Mouse (Mus musculus) right cerebral cortex, postnatal 25 days (tissue): Measurements from ENCODE around the gene Bad.

Source experiments
- DNase-seq: peaks from one replicate; pipeline ENCODE4 v3.0.0; 2022

Bad gene

DNA sequence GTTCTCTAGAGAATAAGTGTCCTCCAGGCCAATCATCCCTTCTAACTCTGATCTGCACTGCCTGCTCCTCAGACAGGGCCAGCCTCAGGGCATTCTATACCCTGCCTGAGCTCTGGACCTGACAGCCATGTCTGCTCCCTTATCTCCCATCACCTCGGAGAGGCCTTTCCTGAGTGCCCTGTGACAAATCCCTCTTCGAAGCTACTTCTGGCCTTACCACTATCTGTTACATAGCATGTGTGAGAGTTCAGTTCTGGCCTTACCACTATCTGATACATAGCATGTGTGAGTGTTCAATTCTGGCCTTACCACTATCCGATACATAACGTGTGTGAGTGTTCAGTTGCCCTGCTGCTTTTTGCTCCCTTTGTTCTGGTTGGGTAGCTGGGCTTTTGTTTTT lies 26.4 kb upstream of the Bad start:
- DNase-seq: peak; percentile 2

DNA sequence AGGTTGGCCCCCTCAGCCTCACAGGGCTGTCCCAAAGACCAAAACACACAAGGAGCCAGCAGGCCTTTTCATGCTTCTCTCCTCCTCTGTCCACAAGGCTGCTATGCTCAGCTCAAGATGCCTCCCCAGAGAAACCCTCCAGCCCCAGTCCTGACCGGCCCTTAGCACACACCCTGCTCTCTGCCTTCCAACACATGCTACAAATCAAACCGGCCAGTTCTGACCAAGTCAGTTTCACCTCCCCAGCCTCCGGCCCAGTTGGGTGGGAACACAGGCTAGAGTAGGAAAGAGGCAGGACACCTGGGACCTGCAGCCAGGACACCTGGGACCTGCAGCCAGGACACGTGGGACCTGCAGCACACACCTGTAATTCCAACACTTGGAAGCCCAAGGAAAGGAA lies 25.2 kb upstream of the Bad start:
- no peak for DNase-seq

DNA sequence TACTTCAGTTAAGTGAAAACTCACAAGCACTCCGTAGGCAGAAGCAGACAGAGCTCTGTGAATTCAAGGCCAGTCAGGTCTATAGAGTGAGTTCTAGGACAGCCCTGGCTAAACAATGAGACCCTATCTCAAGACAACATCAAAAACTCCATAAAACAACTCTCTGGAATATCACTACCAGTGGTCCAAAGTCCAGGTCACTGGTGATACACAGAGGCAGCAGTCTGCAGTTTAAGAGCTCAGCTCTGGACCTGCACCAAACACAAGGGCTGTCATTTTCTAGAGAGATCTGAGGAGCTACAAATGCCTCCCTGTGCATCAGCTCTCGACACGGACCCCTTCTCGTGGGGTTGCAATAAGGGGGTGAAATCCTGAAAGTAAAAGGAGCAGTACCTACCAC lies 23.3 kb upstream of the Bad start:
- no peak for DNase-seq

DNA sequence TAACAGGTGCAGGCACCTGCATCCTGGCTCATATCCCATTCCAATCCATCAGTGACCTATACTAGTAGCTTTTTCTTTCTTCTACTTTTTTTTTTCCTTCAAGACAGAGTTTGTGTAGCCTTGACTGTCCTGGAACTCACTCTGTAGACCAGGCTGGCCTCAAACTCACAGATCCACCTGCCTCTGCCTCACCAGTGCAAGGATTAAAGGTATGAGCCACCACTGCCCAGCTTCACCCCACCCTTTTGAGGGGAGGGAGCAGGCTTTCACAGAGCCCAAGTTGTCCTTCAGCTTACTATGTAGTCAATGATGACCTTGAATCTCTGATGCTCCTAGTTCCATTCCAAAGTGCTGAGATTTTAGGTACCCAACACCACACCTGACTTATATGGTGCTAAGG lies 22.2 kb upstream of the Bad start:
- no peak for DNase-seq

DNA sequence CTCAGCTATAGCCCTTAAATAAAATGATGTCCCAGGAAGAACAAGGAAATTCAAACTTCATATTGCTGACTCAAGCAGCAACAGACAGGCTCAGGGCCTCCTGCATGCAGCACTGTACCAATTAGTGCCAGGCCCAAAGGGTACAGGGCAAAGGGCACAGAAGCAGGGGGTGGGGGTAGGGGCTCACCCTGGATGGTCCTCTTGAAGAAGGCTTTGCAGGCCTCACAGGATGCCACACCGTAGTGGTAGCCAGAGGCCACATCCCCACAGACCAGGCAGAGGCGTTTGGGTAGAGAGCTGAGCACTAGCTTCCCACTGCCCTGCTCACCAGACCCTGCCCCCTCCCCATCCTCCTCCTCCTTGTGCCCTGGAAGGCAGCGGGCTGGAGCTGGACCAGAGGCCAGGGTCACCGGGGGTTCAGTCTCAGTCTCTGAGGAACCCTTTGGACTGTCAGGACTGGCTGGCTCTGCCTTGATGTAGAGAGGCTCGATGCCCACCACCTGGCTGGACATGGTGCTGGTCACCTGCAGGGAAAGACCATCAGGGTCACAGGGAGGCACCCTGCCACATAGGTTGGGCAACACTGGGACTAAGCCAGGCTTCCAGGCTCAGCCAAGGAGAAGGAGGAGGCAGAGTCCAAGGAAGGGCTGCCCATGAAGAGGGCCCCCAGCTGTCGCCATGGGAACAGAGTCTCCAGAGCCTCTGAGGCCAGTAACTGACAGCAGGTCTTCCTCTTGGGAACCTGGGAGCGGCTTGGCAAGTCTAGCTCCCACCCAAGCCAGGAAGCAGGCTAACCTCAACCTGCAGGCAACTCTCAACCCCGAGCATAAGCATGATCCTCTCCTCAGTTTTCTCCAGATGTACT lies 21.6 kb upstream of the Bad start:
- no peak for DNase-seq

DNA sequence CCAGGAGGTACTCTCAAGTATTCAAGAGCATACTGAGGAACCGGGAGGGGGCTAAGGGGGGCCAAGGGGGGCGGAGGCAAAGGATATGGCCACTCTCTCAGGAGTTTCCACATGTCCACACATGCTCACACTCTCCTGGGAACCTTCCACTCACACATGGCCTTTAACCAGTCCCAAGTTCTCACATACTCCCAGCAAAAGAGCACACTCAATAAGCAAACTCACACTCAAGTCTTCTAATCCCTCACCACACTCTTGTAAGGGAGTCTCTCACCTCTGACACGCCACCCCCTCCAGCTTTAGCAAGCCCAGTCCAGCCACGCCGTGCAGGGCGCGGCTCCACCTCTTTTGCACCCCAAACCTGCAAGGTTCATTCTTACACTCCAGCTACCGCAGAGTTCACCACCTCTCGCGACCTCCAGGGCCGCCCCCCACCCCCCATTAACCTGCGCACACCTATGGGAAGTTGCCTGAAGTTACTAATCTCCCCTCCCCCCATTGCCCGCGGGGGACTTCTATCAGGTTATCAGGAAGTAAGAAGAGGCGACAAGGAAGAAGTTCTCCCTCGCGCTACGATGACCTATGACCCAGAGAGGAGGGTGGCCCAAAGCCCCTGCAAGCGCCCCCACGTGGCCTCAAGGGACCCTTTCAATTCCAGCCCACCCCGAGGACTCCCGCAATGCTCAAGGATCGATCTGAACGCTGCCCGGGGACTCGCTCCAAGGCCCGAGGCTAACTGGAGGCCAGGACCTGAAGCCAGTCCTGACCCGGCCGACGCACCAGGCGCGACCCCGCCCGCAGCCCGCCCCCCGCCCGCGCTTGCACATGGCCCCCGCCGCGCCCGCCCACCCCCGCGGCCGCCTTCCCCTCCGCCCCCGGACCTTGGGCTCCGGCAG lies 20.7 kb upstream of the Bad start:
- DNase-seq: no peak

DNA sequence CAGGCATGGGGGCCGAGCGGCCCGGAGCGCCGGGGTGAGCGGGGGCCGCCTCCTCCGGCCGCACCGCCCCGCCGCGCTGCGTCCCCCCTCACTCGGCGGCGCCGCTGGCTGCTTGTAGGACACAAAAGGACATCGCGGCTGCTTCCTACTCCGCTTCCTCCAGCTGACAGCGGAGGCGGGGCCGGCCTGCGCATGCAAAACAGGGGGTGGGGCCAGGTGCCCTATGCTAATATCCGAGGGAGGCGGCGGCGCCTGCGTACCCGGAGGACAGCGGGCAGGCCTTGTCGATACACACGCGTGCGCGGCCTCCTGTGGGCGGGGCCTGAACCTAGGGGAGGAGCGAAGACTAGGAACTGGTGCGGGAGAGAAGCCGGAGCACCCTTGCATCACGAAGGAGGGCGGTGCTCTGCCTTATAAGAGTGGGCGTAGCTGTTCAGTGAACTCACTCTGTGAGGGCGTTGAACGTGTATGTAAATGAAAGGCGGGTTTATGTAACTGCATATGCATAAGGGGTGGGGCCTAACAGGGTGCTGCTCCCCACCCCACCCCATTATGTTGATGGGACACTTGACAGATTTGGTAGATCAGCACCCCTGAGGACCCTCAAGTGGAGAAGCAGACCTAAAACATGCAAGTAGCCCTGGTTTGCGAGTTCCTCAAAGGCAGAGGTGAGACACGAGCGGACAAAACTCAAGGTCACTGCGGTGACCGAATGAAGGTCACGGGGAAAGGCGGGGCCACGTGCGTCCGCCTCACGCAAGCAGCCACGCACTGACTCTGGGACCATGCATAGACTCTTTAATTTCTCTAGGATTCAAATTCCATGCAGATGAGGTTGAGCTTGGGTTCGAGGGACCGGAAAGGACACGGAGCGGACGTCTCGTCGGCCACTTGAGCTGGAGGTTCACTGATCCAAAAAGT lies 19.8 kb upstream of the Bad start, which contains the start of gene Esrra:
Esrra (minus strand) TSS at position 167 of the 921 bp plus-strand sequence.
- peak; percentile 100 for DNase-seq

DNA sequence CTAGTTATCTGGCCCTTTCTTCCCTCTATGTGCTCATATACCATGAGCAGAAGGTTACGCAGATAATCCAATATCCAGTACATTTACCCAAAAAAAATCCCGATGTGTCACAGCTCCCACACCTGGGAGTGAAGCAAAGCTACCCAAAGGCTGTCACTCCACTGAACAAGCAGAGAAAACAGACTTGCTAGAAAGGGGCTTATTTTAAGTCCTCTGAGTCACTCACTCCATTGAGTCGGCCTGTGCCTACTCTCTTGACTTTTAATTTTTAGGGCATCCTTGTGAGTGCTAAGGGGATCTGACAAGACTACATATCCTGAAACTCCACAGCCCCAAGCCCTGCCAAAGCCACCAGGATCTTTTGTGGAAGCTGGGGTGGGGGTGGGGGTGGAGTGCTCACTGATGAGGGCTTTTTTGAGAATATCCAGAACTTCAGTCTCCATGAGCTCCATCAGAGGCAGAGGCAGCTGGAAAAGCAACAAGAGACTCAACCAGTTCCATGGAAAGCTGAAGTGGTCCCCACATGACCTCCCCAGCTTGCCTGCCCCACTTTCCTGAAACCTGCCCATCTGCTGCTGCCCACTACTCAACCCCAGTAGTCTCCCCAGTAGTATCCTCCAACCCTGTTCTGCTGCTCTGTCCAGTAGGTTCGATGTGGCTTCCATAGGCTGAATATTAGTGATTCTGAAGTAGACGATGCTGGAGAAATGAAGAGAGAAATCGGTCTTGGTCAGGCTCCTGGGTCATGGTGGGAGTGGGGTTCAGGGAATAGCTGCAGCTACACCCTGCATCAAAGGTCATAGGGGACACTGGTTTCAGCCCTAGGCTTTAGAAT lies 18.5 kb upstream of the Bad start:
- DNase-seq: no peak

DNA sequence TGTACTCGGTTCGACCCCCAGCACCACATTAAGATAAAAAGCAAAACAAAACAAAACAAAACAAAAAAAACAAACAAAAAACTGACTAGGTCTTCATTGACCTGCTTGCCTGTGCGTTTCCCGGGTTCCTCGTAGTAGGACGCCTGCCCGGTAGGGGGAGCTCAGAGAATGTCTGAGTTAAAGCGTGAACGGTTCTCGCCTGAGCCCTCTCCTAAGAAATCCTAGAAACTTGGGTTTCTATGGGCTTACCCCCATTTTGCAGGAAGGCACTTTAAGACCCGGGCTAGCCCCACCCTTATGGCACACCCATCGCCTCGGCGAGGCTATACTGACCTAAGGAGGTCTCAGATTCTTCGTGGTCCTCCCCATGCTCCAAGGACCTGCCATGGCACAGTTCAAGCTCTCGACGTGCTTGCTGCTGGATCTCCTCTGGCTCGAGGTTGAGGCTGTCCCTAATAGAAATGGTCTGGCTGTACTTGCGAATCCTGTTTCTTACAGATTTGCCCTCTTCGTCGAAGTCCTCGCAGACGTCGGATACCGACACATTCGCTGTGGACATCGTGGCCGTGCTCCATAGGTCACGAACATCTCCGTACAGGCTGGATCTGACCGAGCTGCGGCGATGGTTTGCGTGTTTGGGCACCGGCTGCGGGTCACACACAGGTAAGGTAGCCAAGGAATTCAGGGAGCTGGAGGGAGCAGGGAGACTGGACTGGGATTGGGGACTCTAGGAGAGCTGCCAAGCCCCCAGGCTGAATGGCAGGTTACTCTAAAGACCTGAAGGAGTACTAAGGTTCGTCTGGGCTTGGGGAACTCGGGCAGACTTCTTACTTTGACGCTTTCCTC lies 17.0 kb upstream of the Bad start:
- peak; percentile 80 for DNase-seq

DNA sequence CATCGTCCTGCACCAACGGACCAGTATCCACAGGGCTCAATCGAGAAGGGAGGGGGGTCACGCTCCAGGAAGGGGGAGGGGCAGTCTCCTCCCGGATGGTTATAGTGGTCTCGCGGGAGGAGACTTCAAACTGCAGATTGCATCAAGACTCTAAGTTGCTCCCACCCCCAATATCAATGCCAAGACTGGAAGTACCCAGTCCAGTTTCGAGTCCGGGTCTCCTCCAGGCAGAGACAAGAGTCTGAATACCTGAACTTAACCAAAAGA lies 16.4 kb upstream of the Bad start, which contains the start of gene Catsperz:
Catsperz (minus strand) TSS at position 74 of the 267 bp plus-strand sequence.
- no peak for DNase-seq

DNA sequence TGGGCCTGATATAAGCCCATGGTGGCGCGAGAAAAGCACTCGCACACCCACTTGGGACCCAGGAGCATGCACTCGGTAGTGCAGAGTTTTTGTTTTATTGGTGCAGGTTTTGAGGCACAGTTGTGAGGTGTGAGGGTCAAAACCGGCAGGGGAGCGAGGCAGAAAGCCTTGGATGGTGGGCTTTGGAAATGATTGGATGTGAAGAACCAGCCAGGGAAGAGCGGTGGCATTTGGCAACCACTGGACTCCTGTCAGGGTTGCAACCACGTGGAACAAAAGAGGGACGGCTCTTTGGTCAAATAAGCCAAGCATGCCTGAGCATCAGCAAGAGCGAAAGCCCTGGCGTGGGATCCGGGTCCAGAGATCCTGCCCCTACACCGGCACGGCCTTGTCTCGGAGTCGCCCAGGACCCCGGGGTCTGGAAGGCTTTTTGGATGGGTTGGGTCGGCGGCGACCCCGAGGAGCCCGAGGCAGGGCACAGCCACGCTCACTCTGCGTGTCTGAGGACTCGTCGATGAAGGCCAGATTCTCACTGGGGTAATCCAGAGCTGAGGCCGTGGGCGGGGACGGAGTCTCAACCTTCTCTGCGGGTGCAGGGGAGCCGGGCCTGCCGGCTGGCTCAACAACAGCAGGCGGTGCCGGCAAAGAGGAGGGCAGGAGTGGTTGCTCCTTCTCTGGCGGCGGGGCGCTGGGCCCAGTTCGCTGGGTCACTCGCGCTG lies 15.9 kb upstream of the Bad start:
- no peak for DNase-seq

DNA sequence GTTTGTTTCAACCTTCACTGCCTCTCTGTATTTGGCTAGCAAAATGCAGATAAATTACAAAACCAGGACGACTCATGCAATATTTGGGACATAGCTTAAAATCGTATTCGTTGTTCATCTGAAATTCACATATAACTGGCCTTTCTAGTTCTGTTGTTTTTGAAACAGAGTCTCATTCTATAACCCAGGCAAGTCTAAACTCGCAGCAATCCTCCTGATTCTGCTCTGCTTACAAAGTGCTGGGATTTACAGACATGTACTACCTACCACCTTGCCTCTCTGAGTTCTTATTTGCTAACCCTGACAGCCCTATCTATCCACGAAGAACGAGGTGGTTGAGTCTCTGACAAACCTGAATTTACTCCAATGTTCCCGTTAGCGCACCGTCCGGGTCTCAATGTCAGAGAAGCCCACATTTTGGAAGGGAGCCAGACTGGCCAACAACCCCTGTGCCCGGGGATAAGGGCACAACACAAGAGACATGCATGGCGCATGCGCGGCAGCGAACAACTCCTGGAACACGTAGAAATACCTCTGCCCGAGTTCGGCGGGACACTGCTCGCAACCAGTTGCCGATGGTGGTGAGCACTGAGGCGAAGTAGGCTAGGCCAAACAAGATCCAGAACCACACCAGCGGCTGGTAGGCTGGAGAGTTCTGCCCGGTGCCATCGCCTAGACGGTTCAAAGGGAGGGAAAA lies 15.0 kb upstream of the Bad start:
- DNase-seq: no peak

DNA sequence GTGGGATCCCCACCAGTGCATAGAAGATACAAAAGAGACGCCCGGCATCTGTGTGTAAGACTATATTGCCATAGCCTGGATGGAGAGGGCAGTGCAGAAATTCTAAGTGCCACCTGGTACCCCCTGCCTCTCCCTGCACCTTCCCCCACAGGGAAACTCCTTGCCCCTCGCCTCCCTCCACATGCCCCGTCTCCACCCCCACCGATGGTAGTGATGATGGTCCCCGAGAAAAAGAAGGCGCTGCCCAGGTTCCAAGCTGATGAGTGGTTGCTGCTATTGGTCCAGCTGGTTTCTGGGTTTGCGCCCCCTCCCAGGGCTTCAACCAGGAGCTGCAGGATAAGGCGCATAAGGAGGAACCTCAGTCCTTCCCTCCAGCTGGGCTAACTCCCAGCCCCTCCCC lies 13.6 kb upstream of the Bad start:
- DNase-seq: no peak

DNA sequence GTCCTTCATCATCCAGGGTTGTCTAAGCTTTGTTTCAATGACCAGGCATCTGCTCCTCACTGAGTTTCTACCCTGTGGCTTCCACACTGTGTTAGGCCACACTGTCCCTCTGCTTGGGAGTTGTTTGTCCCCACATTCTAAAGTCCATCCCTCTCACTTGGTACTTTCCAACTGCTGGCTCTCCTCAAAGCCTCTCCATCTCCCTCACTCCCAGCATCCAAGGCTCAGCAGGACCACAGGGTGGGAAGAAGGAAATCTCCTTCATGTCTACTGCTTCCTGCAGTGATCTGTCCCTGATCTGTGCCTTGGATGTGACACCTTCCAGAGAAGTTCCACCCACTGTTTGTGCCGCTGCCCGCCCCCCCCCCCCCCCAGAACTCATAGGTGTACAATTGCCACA lies 10.7 kb upstream of the Bad start:
- no peak for DNase-seq

DNA sequence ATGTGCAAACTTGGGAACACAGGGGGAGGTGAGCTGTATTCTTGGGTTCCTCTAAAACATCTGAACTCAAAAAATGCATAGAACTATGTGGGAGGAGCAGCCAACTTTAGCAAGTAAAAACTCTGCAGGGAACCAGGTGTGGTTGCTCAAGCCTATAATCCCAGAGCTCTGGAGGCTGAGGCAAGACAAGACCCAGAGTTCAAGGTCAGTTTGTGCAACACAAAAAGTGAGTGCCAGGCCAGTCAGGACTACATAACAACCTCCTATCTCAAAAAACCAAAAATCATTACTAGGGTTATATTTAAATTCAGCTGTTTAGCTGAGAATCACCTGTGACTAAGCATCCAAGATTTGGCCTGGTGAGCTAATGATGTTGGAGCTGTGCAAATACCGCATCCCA lies 9.6 kb upstream of the Bad start:
- no peak for DNase-seq

DNA sequence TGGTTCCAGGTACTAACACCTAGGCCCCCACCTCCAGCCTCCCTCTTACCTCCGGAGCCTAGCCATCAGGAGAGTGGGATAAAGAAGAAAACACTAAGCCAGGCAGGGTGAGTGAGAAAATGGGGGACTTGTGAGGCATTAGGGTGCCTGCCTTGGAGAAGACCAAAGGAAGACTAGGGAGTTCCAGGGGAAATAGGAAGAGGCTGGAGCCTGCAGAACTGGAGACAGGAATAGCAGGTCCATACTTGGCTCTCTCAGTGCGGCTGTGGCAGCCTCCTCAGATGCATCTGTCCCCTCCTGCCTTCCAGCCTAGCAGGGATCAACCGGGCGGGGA lies 8.6 kb upstream of the Bad start:
- DNase-seq: no peak

DNA sequence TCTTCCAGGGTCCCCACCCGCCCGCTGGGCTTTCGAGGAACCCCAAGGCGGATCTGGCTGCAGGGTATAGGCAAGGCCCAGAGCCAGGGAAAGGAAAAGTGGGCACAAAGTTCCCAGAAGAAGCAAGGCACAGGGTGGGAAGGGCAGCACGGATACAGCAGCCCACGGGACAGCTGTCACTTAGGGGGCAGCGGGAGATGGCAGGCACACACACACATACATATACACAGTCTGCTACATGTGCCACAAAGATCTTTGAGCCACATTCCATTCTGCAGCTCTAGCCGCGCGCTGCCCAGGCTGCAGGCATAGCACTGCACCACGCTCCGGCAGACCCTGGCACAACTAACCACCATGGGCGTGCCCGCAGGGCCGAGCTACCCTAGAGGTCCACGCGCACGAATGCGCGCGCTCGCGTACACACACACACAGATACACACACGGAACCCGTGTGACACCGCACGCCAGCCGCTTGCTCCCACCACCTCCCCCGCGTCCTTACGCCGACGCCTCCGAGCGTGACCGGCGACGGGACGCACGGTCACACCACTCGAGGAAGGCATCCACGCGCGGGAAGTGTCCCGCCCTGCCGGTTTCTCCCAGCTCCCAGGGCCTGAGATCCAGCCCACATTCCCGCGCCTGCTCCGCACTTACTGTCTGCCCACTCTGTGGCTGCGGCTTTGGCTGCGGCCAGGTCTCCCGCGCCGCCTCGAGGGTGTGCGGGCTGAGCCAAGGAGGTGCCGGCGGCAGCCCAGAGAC lies 8.0 kb upstream of the Bad start:
- peak; percentile 61 for DNase-seq

DNA sequence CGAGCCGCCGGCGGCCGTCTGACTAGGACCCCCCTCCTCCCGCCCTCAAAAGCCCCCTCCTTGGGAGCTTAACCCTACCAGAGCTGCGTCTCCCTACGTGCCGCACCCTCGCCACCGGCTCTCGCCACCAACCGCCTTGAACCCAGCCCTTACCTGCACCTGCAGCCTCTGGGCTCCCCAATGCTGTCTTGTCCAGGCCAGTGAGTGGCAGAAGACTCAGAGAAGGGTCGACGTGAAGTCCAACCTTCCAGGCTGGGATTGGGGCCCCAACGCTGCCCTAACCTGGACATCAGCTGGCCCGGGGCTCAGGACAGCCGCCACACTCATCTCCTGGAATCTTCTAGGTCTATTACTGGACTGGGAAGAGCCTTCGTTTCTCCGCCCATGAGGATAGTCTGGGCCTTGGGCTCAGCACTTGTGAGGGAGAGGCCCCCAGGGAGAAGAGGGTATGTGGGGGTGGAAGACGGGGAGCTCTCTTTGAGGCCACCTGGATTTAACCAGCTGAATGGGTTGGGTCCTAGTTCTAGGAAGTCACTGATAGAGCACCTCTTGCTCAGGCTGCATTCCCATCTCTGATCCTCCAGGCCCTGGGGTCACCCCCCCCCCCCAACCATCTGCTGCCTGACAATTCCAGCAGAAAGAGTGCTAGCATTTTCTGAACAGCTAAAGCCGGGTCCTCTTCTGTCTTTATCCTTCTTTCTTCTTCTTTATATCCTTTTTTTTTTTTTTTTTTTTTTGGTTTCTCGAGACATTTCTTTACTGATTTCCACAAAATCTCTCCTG lies 7.3 kb upstream of the Bad start, which contains the start of gene Kcnk4:
Kcnk4 (minus strand) TSS at position 321 of the 783 bp plus-strand sequence.
- DNase-seq: no peak
